Mouse (Mus musculus) heart, adult 2 months (tissue): ENCODE results near the gene Slc41a3. TPM values are rescaled to one million over a fixed set of nuclear protein-coding genes. Genes with fewer than 3 reads are reported as not detected.

Experiments
- DNase-seq, 2 experiments: peaks; one replicate each; pipeline ENCODE4 v3.0.0; 2021
- H3K27ac ChIP-seq: fragments of 200-600 bp; 2 replicates; pipeline ENCODE4 v1.8.1; 2022
- H3K27me3 ChIP-seq: fragments of 200-500 bp; 2 replicates; pipeline ENCODE4 v1.6.1; 2012; ENCODE audit warnings: mild to moderate bottlenecking, low read length, inconsistent platforms, mixed read lengths; ENCODE audit not compliant: control insufficient read depth, insufficient read depth
- H3K36me3 ChIP-seq: fragments of 200-500 bp; 2 replicates; pipeline ENCODE4 v1.6.1; 2012; ENCODE audit warnings: low read length, inconsistent platforms; ENCODE audit not compliant: control insufficient read depth, insufficient read depth
- H3K4me1 ChIP-seq: fragments of 200-500 bp; 2 replicates; pipeline ENCODE4 v1.6.1; 2011; ENCODE audit warnings: low read length; ENCODE audit not compliant: control insufficient read depth, insufficient read depth
- H3K4me3 ChIP-seq: fragments of 200-600 bp; 2 replicates; pipeline ENCODE4 v1.8.1; 2022
- H3K79me2 ChIP-seq: fragments of 200-500 bp; replicated peaks from 2 replicates; pipeline ENCODE4 v1.6.1; 2012; ENCODE audit warnings: mild to moderate bottlenecking, inconsistent platforms, low read length, moderate library complexity, mixed read lengths; ENCODE audit not compliant: control insufficient read depth, insufficient read depth
- H3K9ac ChIP-seq: fragments of 200-500 bp; 2 replicates; pipeline ENCODE4 v1.6.1; 2012; ENCODE audit warnings: low read depth, mild to moderate bottlenecking, control low read depth, inconsistent platforms, low read length, mixed read lengths
- CTCF ChIP-seq: fragments of 200-600 bp; IDR thresholded peaks from 2 replicates; pipeline ENCODE4 v1.8.1; 2022; ENCODE audit warnings: antibody characterized with exemption, mild to moderate bottlenecking, moderate library complexity
- EP300 ChIP-seq: fragments of 200-500 bp; IDR thresholded peaks from 2 replicates; pipeline ENCODE4 v1.6.1; 2011; ENCODE audit warnings: low read depth, low read length, control low read depth; ENCODE audit not compliant: insufficient read depth
- POLR2A ChIP-seq: fragments of 200-500 bp; IDR thresholded peaks from 2 replicates; pipeline ENCODE4 v1.6.1; 2011; ENCODE audit warnings: mild to moderate bottlenecking, low read depth, low read length, control low read depth; ENCODE audit not compliant: insufficient read depth
- WGBS: fragments of 180-500 bp; shearing (Covaris S2); methylation state at CpG from one replicate; pipeline ENCODE4 v1.1.7; 2018; 5-methylcytosine and 5-hydroxymethylcytosine counted together
- intact Hi-C: fragments of 180-260 bp; cut with DNase I; formaldehyde crosslinking; loops from one replicate; pipeline ENCODE4 v1.15.1; 2025
- polyA plus RNA-seq: library from polyadenylated mRNA; depleted of rRNA; stranded (reverse); fragments of >200 nt; gene quantifications from 2 replicates; pipeline ENCODE4 v1.2.3, GENCODE M21; 2012
- total RNA-seq, 2 experiments: library from RNA; stranded (reverse); gene quantifications; 2 replicates each; pipeline ENCODE4 v1.2.3; 2021

Gene Slc41a3
- total and polyA plus RNA-seq, 3 experiments, result 91.9 to 139 (median 100) TPM

DNA sequence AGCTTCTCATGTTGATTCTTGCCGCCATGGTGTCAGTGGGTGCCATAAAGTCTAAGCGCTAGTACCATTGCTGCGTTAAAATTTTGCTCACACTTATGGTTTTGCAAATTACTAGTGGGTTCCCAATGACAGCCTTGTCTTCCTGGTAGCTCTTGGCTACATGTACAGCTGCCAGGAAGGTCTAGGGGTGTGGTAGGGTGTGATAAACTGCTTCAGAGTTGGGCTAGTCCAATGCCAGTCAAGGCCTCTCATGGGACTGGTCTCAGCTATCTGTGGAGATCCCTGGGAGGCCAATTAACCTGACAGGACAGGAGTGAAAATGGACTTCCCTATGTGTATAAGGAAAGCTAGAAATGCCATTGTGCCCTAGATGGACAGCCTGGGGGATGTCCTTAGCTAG is 2.2 kb upstream of the Slc41a3 start:
- 94% methylated on average over 3 of the region's 3 CpGs for WGBS
- Histone ChIP-seq H3K36me3 (no peaks in the 10 kb centered on the region), H3K4me1 (peaks cover 8% of the 10 kb centered on the region), H3K9ac (no peak overlapping the region), H3K27ac (no peak overlapping the region), H3K27me3 (no peaks in the 10 kb centered on the region), H3K79me2 (no peaks in the 10 kb centered on the region), H3K4me3 (no peak overlapping the region)
- TF ChIP-seq POLR2A (no peak), CTCF (no peak), EP300 (no peak)
- DNase-seq, result no peak
- intact Hi-C loops, result no loop called here

DNA sequence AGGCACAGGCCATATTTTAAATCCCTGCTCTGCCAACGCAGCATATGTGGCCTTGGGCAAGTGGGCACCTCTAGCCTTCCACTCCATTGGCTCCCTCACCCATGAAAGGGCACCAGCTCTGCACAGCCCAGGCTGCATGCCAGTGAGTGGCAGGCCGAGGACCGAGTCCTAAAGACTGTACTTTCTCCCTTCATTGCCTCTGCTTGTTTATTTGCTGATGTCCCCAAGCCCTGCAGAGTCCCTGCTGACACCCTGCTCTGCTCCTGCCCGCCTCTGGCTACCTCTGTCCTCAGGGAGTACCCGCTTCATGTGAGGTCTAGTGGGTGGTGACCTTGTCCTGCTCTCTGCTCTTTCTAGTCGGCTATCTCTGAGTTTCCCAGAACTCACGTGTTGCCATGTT is 1.4 kb upstream of the Slc41a3 start:
- no peak overlapping the region for H3K4me3 ChIP-seq
- H3K27ac ChIP-seq, result no peak overlapping the region
- 64% methylated on average over 7 of the region's 7 CpGs for WGBS
- intact Hi-C loops, result no loop called here
- H3K27me3 ChIP-seq, result no peaks in the 10 kb centered on the region
- DNase-seq, result no peak
- peaks cover 8% of the 10 kb centered on the region for H3K4me1 ChIP-seq
- TF ChIP-seq CTCF (no peak), EP300 (no peak), POLR2A (no peak)
- H3K36me3 ChIP-seq, result no peaks in the 10 kb centered on the region
- no peak overlapping the region for H3K9ac ChIP-seq
- no peaks in the 10 kb centered on the region for H3K79me2 ChIP-seq

GRCm38 (mm10) chr6:90604130-90604529 is 395 bp upstream of the Slc41a3 start:
- no peak overlapping the region for H3K9ac ChIP-seq
- no peaks in the 10 kb centered on the region for H3K36me3 ChIP-seq
- no peak for DNase-seq
- H3K27me3 ChIP-seq, result no peaks in the 10 kb centered on the region
- no peaks in the 10 kb centered on the region for H3K79me2 ChIP-seq
- H3K27ac ChIP-seq, result no peak overlapping the region; the same call in 1 of the 2 replicates
- 65% methylated on average over 3 of the region's 3 CpGs for WGBS
- no peak for TF ChIP-seq CTCF
- TF ChIP-seq EP300, result no peak
- no peak for TF ChIP-seq POLR2A
- H3K4me1 ChIP-seq, result peaks cover 8% of the 10 kb centered on the region
- H3K4me3 ChIP-seq, result peak overlapping the region; percentile 85
- intact Hi-C loops, result no loop called here

DNA sequence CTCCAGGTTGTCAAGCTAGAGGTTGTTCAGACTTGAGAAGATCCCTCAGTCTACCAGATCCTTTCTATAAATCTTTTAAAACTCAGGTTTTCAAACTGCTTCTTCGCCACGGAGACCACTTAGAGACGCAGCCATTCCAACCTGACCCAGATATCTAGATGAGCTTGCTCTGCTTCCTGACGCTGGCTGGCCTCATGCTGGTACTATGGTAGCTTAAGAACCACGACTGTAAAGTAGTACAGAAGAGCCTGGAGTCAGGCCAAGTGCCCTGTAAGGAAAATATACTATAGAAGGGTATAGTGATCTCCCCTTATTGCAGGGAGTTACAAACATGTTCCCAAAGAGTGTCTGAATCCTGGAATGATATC is 757 bp downstream of the Slc41a3 start:
- 23% methylated on average over 5 of the region's 5 CpGs for WGBS
- peaks cover 8% of the 10 kb centered on the region for H3K4me1 ChIP-seq

GRCm38 (mm10) chr6:90606538-90606937 is 2.0 kb downstream of the Slc41a3 start:
- TF ChIP-seq POLR2A (no peak), CTCF (peak; percentile 80)
- peaks cover 8% of the 10 kb centered on the region for H3K4me1 ChIP-seq
- H3K36me3 ChIP-seq, result no peaks in the 10 kb centered on the region
- H3K9ac ChIP-seq, result no peak overlapping the region
- no peak overlapping the region for H3K27ac ChIP-seq
- DNase-seq, result peak; percentile 69 to 75
- WGBS, result 42% methylated on average over 7 of the region's 7 CpGs
- no peak overlapping the region for H3K4me3 ChIP-seq
- H3K27me3 ChIP-seq, result no peaks in the 10 kb centered on the region
- no peaks in the 10 kb centered on the region for H3K79me2 ChIP-seq
- intact Hi-C loops, result loop anchor here (5.0 kb wide), 1 partner anchor 46 kb away; no protein-coding TSS in a partner anchor

More for the DNA sequence above, 757 bp downstream of the Slc41a3 start:
- H3K27ac ChIP-seq, result peak overlapping the region; percentile 86
- no peaks in the 10 kb centered on the region for H3K79me2 ChIP-seq
- peak overlapping the region; percentile 93 for H3K9ac ChIP-seq
- DNase-seq, result no peak
- no peak for TF ChIP-seq EP300
- no peak for TF ChIP-seq POLR2A
- no peak for TF ChIP-seq CTCF
- no peaks in the 10 kb centered on the region for H3K36me3 ChIP-seq
- intact Hi-C loops, result loop anchor here (5.0 kb wide), 1 partner anchor 47 kb away; no protein-coding TSS in a partner anchor
- no peaks in the 10 kb centered on the region for H3K27me3 ChIP-seq
- H3K4me3 ChIP-seq, result peak overlapping the region; percentile 85

GRCm38 (mm10) chr6:90607196-90607595 is 2.7 kb downstream of the Slc41a3 start:
- no peaks in the 10 kb centered on the region for H3K79me2 ChIP-seq
- no peak overlapping the region; the same call in 1 of the 2 replicates for H3K27ac ChIP-seq
- H3K9ac ChIP-seq, result no peak overlapping the region
- intact Hi-C loops, result loop anchor here (1.0 to 5.0 kb wide), 2 partner anchors 45 to 121 kb away; no protein-coding TSS in a partner anchor
- no peaks in the 10 kb centered on the region for H3K27me3 ChIP-seq
- no peak overlapping the region for H3K4me3 ChIP-seq
- 0 out of 2 replicates have a peak, but pooled peaks have one; percentile 42 for TF ChIP-seq EP300
- no peak for TF ChIP-seq POLR2A
- peak; percentile 91 for TF ChIP-seq CTCF
- peaks cover 8% of the 10 kb centered on the region for H3K4me1 ChIP-seq
- H3K36me3 ChIP-seq, result no peaks in the 10 kb centered on the region
- DNase-seq, result peak; percentile 71 to 74
- 13% methylated on average over 5 of the region's 5 CpGs for WGBS
